Mouse (Mus musculus) megakaryocyte-erythroid progenitor cell, adult 5-6 weeks (primary cell): ENCODE measurements around the gene Zic2. TPM values are rescaled to one million over a fixed set of nuclear protein-coding genes. Genes with fewer than 3 reads are reported as not detected.

Source experiments
- ATAC-seq: replicated peaks from 2 replicates; pipeline ENCODE4 v1.8.0; 2016; ENCODE audit warnings: mild to moderate bottlenecking, inconsistent platforms; ENCODE audit not compliant: severe bottlenecking, poor library complexity, low FRiP score, low TSS enrichment
- total RNA-seq, 2 experiments: library from RNA; stranded (forward) in 1 of 2; stranded (reverse) in 1 of 2; fragments of 200-1000, 215-1000 nt in 1 of 2; fragments of >200 nt in 1 of 2; fragmentation: Nextera tagmentation in 1 of 2; gene quantifications; 2 replicates each; pipeline ENCODE4 v1.2.3; 2014 to 2017

The Zic2 gene
- total RNA-seq, 2 experiments from 2014 or later = not detected

- ATAC-seq = 0 out of 2 replicates have a peak, but pooled peaks have one; percentile 13
Observed at GRCm38 (mm10) chr14:122474041-122474890, 969 bp upstream of the Zic2 start.

DNA sequence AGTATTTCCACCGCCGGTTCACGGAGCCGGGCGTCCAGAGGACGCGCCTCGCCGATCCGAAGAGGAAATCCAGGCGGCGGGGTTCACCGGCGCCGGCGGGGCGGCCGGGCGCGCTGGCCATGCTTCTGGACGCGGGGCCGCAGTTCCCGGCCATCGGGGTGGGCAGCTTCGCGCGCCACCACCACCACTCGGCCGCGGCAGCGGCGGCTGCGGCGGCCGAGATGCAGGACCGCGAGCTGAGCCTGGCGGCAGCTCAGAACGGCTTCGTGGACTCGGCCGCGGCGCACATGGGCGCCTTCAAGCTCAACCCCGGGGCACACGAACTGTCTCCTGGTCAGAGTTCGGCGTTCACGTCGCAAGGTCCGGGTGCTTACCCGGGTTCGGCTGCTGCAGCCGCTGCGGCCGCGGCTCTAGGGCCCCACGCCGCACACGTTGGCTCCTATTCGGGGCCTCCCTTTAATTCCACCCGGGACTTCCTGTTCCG lies 364 bp downstream of the Zic2 start:
- no peak for ATAC-seq

DNA sequence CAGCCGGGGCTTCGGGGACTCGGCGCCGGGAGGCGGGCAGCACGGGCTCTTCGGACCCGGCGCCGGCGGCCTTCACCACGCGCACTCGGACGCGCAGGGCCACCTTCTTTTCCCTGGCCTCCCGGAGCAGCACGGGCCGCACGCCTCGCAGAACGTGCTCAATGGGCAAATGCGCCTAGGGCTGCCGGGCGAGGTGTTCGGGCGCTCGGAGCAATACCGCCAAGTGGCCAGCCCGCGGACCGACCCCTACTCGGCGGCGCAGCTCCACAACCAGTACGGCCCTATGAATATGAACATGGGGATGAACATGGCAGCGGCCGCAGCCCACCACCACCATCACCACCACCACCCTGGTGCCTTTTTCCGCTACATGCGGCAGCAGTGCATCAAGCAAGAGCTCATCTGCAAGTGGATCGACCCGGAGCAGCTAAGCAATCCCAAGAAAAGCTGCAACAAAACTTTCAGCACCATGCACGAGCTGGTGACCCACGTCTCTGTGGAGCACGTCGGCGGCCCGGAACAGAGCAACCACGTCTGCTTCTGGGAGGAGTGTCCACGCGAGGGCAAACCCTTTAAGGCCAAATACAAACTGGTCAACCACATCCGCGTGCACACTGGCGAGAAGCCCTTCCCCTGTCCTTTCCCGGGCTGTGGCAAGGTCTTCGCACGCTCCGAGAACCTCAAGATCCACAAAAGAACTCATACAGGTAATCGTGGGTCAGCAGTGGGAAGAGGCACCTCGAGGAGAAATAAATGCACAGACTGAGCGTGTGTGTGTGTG lies 996 bp downstream of the Zic2 start:
- ATAC-seq = no peak

- ATAC-seq = no peak
Observed at GRCm38 (mm10) chr14:122476822-122477215, 1.6 kb downstream of the Zic2 start.

- no peak for ATAC-seq
Observed at GRCm38 (mm10) chr14:122477261-122477671, 2.0 kb downstream of the Zic2 start.

DNA sequence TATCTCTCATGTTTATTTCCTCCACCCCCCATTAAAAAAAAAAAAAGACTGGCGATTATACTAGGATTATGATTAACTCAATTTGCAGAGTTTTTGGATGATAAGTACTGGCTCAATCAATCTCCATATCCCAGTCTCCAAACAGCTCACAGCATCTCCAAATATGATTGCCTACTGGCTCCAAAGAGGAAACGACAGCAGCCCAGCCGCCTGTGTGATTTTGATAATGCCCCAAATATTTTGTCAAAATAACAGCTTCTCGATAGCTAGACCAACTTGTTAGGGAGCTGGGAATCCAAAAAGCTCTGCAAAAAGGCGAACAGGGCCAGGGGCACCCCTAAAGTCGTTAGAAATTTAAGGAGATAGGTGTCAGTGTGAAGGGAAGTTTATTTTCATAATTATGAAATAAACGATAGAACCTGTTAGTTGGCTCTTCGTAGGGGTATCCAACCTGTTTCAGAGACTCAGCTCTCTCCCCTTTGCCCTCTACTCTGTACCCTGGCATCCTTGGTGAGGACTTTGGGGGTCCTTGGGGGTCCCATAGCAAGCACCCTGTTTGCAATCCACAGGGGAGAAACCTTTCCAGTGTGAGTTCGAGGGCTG lies 2.8 kb downstream of the Zic2 start:
- ATAC-seq = no peak

DNA sequence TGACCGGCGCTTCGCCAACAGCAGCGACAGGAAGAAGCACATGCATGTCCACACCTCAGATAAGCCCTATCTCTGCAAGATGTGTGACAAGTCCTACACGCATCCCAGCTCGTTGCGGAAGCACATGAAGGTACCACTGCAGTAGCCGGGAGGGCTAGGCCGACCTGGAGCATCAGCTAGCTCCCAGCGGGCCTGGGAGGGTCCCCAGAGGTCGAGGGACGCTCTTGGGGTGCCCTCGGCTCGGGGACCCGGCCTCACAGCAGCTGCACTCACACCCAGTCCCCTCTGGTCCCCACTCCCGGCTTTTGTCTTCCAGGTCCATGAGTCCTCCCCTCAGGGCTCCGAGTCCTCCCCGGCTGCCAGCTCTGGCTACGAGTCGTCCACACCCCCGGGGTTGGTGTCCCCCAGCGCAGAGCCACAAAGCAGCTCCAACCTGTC lies 3.4 kb downstream of the Zic2 start:
- no peak; the same call in 1 of the 2 replicates for ATAC-seq

DNA sequence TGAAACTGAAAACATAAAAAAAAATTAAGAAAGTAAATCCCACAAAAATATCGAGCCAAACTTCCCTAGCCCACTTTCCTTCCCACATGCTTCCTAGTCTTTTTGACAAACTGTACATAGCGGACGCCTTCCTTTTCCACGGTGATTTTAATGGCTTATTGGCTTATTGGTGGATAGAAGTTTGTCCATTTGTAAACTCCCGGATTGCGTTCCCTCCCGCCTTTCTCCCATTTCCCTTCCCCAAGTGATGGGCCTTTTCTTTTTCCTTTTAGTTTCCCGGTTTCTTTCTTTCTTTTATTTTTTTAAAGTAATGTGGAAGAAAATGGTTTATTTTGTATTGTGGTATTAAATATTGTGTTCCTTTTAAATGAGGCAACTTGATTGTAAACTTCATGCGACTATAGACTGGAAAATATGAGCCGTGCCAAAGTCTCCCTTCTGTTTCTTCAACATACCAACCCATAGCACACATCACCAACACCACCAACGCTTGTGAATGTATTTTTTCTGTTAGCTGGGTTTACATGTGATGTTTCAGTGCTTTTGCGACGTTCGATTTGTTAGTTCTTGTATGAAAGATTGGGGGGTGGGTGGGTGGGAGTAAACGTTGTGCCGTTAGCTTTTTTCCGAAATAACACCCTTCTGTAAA lies 4.3 kb downstream of the Zic2 start:
- no peak for ATAC-seq

GRCm38 (mm10) chr14:122480355-122480754 lies 5.1 kb downstream of the Zic2 start:
- ATAC-seq = no peak

GRCm38 (mm10) chr14:122481181-122481580 lies 5.9 kb downstream of the Zic2 start:
- ATAC-seq = 0 out of 2 replicates have a peak, but pooled peaks have one; percentile 35

DNA sequence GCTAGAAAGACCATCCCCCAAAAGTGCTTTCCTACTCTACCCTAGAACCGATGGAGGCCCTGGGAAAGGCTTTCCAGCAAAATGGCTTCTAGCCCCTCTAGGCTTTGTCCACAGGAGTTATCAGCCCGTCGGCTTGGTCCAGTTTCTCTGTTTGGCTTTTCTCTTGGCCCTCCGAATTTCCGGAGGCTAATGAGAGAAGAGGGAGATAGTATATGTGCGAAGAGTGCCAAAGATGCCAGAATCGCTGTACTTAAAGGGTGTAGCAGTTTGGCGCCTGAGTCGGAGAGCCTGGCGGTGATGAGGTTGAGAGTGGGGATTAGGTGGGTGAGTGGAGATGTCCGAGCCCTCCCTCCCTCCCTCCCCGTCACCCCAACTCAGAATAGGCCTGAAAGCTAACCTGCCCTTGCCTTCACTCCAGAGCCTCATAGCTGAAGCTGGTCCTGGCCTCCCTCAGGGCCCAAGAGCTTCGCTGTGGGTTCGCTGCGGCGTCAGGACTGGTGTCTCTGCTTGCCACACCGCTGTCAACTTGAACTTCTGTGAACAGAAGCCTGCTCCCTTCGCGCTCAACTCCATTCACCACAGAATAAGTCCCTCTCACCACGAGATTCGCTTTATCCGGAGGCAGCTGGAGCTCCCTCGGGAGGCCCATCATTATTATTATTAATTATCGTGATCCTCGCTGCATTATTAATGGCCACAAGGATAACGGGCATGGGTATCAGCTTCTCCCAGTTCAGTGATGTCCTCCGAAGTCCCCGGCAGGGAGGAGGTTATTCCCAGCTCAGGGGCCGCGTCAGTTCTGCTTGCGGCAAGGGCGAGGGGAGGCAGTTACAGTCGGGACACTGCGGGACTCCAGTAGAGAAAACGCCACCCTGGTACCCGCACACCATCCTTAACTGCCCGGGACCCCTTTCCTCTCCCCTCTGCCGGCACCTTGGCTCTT lies 7.1 kb downstream of the Zic2 start:
- ATAC-seq = no peak

DNA sequence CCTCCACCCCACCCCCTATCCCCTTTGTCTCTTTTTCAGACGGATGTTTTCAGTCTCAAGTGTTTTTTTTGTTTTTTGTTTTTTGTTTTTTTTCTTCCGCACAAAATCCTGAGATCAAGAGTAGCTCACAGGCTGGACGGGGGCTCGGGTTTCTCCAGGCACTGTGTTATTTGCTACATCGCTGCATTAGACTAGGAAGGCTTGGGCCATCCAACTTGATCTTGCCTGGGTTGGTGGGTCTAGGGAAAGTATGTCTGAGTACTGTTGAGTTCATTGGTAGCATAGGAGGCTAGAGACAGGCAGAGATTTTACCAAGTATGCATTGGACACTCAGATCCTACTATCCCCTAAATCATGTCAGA lies 7.8 kb downstream of the Zic2 start:
- ATAC-seq = no peak

DNA sequence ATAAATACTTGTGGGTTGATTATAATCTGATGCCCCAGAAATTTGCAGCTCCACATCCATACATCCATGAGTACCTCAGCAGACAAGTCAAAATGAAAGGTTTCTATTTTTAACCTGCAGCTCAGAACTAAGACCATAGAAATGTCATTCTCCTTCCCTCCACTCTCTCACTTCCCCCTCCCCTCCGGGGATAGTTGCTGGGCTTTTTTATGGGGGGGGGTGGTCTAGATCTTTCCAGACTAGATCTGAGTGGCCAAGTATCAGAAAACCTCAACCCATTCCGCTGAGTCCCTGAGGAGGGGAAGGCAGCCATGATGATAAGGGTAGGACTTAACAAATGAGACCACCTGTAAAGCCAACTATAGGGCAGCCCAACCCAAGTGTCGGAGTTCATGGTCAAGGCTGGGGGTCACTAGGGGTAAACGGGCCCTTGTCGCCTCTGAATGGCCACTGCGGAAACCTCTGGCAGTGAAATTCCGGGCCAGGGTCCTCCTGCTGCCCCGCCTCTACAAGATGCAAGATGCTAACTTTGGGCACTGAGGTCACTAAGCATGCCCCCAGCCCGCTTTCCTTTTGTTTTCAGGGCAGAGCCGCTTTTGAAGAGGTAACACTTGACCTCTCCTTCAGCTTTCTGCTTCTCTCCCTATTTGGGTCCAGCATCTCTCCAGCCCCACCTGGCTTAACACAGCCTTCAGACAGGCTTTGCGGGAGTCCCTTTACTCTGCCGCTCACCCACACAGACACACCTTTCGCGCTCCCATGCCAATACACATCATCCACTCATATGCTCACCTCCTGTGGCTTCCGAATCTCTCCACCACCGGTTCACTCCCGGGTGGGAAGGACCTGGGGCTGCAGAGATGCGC lies 8.6 kb downstream of the Zic2 start:
- ATAC-seq = no peak

DNA sequence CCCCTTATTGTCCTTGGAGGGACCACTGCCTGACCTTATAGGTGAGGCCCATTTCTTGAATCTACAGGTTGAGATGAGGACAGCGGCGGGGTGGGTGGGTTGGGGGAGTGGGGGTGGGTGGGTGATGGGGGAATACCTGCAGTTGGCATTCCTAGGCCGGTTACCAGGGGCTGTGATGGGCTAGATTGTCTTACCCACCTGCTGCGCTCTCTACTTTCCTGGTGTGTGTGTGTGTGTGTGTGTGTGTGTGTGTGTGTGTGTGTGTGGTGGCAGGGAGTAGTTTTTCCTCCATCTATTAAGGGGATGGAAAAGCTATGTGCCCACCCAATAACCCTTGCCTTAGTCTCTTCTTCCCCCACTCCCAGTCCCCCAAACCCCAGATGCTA lies 9.2 kb downstream of the Zic2 start:
- ATAC-seq = no peak

- 0 out of 2 replicates have a peak, but pooled peaks have one; percentile 15 for ATAC-seq
Observed at GRCm38 (mm10) chr14:122484844-122485551, 9.8 kb downstream of the Zic2 start.

- no peak for ATAC-seq
Observed at GRCm38 (mm10) chr14:122485635-122486181, 10.5 kb downstream of the Zic2 start.

DNA sequence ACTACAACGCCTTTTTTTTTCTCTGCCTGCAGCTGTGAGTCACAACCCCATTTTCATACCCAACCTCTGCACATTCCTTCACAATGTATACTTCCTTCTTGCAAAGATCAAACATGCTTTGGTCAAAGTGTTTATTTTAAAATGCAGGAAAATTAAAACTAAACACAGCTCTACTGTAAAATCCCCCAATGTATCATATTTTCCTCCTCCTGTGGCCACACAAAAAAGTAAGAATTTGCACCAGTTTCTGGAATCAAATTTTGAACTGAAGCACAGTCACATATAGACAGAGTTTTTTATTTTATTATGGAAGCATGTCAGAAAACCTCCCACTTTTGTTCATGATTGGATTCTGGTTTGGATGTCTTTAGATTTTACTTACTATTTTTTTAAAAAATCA lies 11.4 kb downstream of the Zic2 start:
- no peak for ATAC-seq
